Mouse (Mus musculus): ENCODE measurements around the gene Mta1.

DNA sequence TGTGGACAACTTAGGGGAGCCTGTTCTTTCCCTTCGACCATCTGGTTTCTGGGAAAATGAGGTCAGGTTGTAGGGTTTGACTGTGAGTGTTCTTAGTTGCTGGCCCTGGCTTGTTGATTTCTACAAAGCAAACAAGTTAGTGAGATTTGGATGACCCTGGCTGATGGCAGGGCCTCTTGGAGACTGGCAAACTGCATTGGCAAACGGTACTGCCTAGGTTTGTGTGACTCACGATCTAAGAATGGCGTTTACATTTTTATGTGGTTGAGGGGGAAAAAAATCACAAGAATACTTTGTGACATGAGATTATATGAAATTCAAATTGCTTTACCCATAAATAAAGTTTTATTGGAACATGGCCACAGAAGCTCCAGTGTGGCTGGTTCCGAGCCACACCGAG, 8.3 kb downstream of the Mta1 start:
- TF ChIP-seq POLR2A (IDR thresholded peaks at IDR 0.05; ENCODE audit: borderline replicate concordance, low read depth, low read length) (no peak), CTCF (IDR thresholded peaks at IDR 0.05; ENCODE audit: low read depth, low read length) (no peak)

Data from bone marrow macrophage, adult 2 months (primary cell).